Mouse (Mus musculus) kidney, embryonic 14.5 days (tissue): Measurements from ENCODE around the gene Adipor2. TPM values are rescaled to one million over a fixed set of nuclear protein-coding genes. Genes with fewer than 3 reads are reported as not detected.

Experiments
- ATAC-seq: fragments of 200-750 bp; cut with Nextera tagmentation; 2 replicates; pipeline ENCODE4 v1.8.0; 2017; ENCODE audit warnings: moderate number of reproducible peaks, mild to moderate bottlenecking, moderate TSS enrichment, moderate library complexity; ENCODE audit not compliant: low FRiP score, low TSS enrichment
- H3K27ac ChIP-seq: fragments of 300-500 bp; sonication (generic); 2 replicates; pipeline ENCODE4 v1.5.1; 2014; ENCODE audit warnings: low read depth, mild to moderate bottlenecking, low read length, moderate library complexity, mixed read lengths
- H3K27me3 ChIP-seq: fragments of 300-500 bp; sonication (generic); 2 replicates; pipeline ENCODE4 v1.6.1; 2014; ENCODE audit warnings: mild to moderate bottlenecking, low read length; ENCODE audit not compliant: control insufficient read depth, insufficient read depth
- H3K36me3 ChIP-seq: fragments of 300-500 bp; sonication (generic); 2 replicates; pipeline ENCODE4 v1.6.1; 2014; ENCODE audit warnings: low read length, mixed read lengths; ENCODE audit not compliant: control insufficient read depth, insufficient read depth
- H3K4me1 ChIP-seq: fragments of 300-500 bp; sonication (generic); 2 replicates; pipeline ENCODE4 v1.6.1; 2014; ENCODE audit warnings: low read length, mixed read lengths; ENCODE audit not compliant: control insufficient read depth, insufficient read depth
- H3K4me2 ChIP-seq: fragments of 300-500 bp; sonication (generic); replicated peaks from 2 replicates; pipeline ENCODE4 v1.6.1; 2014; ENCODE audit warnings: low read depth, mild to moderate bottlenecking, low read length
- H3K4me3 ChIP-seq: fragments of 300-500 bp; sonication (generic); 2 replicates; pipeline ENCODE4 v1.5.1; 2014; ENCODE audit warnings: mild to moderate bottlenecking, low read length
- H3K9ac ChIP-seq: fragments of 300-500 bp; sonication (generic); 2 replicates; pipeline ENCODE4 v1.6.1; 2014; ENCODE audit warnings: low read depth, mild to moderate bottlenecking, low read length, moderate library complexity
- H3K9me3 ChIP-seq: fragments of 300-500 bp; sonication (generic); 2 replicates; pipeline ENCODE4 v1.6.1; 2016; ENCODE audit warnings: low read length; ENCODE audit not compliant: control insufficient read depth
- WGBS: fragments of 180-500 bp; shearing (Covaris S2); extraction: QIAGEN DNeasy Blood & Tissue Kit; methylation state at CpG from one replicate; pipeline ENCODE4 v1.1.7; 2014; 5-methylcytosine and 5-hydroxymethylcytosine counted together
- polyA plus RNA-seq: library from polyadenylated mRNA; unstranded; fragments of >200 nt; fragmentation: Nextera tagmentation; extraction: Ambion mirVana; gene quantifications from 2 replicates; pipeline ENCODE4 v1.2.1, GENCODE M21; 2014

The Adipor2 gene
- polyA plus RNA-seq, 1 experiment from 2014 or later = 33.4 TPM

DNA sequence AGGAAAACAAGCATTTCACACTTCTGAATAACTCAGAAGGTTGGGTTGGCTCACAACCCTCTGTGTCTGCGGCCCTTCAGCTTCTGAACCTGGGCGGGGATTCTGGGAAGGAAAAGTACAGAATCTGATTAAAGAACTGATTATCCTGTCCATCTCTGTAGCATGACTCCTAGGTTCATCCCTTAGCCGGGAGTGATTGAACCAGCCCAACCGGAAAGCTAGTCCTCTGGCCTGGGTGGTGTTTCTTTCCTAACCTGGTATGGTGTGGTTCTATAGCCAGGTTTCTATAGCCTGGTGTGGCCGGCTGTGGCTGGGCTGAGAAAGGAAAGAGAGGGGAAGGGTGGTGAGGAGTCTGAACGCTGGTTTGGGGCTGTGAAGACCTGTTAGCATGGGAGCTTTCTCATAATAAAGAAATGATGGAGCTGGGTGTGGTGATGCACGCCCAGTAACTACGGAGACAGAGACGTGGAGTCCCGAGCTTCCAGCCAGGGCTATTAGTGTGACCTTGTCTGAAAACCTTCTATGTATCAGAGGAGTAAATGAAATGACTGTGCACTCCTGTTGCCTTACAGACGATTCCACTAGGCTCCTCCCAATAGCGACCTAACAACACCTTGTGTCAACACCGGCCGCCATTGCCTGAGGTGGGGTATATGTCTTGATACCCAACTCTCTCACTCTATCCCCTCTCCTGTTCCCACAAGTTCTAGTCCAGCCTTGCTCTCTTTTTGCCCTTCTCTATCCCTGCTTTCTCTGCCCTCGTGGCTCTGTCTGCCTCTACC is 3.1 kb downstream of the Adipor2 start:
- Histone ChIP-seq H3K36me3 (no peaks in the 10 kb centered on the region), H3K27ac (no peak overlapping the region), H3K4me2 (no peak overlapping the region), H3K9me3 (no peaks in the 10 kb centered on the region), H3K9ac (no peak overlapping the region), H3K4me3 (no peak overlapping the region), H3K27me3 (no peaks in the 10 kb centered on the region), H3K4me1 (peaks cover 7% of the 10 kb centered on the region; the same call in 1 of the 2 replicates)
- WGBS = 80% methylated on average over 15 of the region's 15 CpGs
- ATAC-seq = no peak

- Histone ChIP-seq H3K36me3 (no peaks in the 10 kb centered on the region), H3K4me1 (peaks cover 7% of the 10 kb centered on the region; the same call in 1 of the 2 replicates), H3K4me3 (no peak overlapping the region), H3K4me2 (no peak overlapping the region), H3K27ac (no peak overlapping the region), H3K9me3 (no peaks in the 10 kb centered on the region), H3K9ac (no peak overlapping the region), H3K27me3 (no peaks in the 10 kb centered on the region)
- ATAC-seq = no peak
- 87% methylated on average over 4 of the region's 4 CpGs for WGBS
Measured at GRCm38 (mm10) chr6:119412588-119412987, 4.9 kb downstream of the Adipor2 start.

DNA sequence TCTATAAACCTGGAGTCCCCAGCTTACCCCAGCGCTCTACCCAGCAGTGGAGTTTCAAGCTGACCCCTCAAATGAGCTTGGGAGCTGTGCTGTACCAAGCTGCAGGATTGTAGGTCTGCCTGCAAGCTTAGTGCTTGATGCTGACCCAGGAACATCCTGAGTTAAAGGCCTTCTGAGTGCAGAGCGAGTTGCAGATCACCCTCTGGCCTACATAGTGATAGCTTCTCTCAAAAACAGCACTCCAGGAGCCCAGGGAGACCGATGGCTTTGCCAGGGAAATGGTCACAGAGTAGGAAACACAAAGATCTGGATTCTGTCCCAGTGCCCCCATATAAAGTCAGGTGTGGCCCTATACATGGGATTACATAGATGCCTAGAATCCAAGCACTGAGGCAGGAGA is 6.0 kb downstream of the Adipor2 start:
- 87% methylated on average over 3 of the region's 3 CpGs for WGBS
- H3K9ac ChIP-seq = no peak overlapping the region
- no peaks in the 10 kb centered on the region for H3K9me3 ChIP-seq
- H3K4me3 ChIP-seq = no peak overlapping the region
- no peaks in the 10 kb centered on the region for H3K36me3 ChIP-seq
- H3K27ac ChIP-seq = no peak overlapping the region
- no peak overlapping the region for H3K4me2 ChIP-seq
- 0 out of 2 replicates have a peak, but pooled peaks cover 2% of the 10 kb centered on the region for H3K4me1 ChIP-seq
- no peaks in the 10 kb centered on the region for H3K27me3 ChIP-seq
- no peak for ATAC-seq

DNA sequence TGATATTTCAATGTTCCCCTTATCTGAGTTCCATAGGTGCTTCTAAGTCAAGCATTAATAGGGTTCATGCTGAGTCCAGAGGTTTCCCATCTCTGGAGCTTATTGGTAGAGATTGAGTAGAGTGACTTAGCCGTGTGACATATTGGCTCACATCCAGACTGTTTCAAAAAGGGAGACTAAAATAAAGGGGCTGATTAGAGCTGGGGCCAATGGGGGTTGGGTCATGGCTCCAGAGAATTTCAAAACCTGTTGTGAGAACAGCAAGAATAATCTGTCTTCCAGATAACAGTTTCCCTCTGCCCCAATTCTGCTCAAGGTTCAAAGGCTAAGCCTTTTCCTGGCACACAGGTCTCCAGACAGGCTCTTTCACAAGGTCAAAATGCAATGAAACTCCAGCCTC is 7.7 kb downstream of the Adipor2 start:
- ATAC-seq = no peak
- Histone ChIP-seq H3K27ac (no peak overlapping the region), H3K4me1 (0 out of 2 replicates have a peak, but pooled peaks cover 2% of the 10 kb centered on the region), H3K4me2 (no peak overlapping the region), H3K27me3 (no peaks in the 10 kb centered on the region), H3K36me3 (no peaks in the 10 kb centered on the region), H3K9me3 (no peaks in the 10 kb centered on the region), H3K4me3 (no peak overlapping the region), H3K9ac (no peak overlapping the region)
- 61% methylated on average over 1 of the region's 1 CpGs for WGBS

DNA sequence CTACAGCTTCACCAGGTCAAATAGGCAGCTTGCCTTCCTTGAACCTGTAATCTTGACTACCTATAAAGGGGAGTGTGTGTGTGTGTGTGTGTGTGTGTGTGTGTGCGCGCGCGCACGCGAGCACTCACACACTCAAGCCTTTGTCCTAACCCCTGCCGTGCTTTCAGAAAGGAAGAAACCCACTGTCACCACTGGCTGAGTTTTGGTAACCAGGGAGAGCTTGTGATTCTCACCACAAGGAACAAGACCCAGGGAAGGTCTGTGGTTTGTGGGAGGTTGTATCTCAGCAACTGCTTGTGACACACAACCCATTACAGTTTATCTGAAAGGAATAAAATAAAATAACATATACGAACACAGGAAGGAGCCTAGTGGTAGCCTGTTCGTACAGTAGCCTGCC is 8.9 kb downstream of the Adipor2 start:
- ATAC-seq = no peak
- no peak overlapping the region for H3K4me3 ChIP-seq
- WGBS = 79% methylated on average over 9 of the region's 9 CpGs
- H3K9me3 ChIP-seq = no peaks in the 10 kb centered on the region
- no peak overlapping the region for H3K27ac ChIP-seq
- H3K4me1 ChIP-seq = no peaks in the 10 kb centered on the region
- H3K27me3 ChIP-seq = no peaks in the 10 kb centered on the region
- no peaks in the 10 kb centered on the region for H3K36me3 ChIP-seq
- H3K4me2 ChIP-seq = no peak overlapping the region
- no peak overlapping the region for H3K9ac ChIP-seq

GRCm38 (mm10) chr6:119407818-119408217 is 9.7 kb downstream of the Adipor2 start:
- no peak for ATAC-seq
- WGBS = 37% methylated on average over 6 of the region's 6 CpGs
- Histone ChIP-seq H3K4me3 (no peak overlapping the region), H3K36me3 (no peaks in the 10 kb centered on the region), H3K4me1 (no peaks in the 10 kb centered on the region), H3K27me3 (no peaks in the 10 kb centered on the region), H3K9me3 (no peaks in the 10 kb centered on the region), H3K9ac (no peak overlapping the region), H3K27ac (no peak overlapping the region), H3K4me2 (no peak overlapping the region)

GRCm38 (mm10) chr6:119406528-119406927 is 11.0 kb downstream of the Adipor2 start:
- Histone ChIP-seq H3K9me3 (no peaks in the 10 kb centered on the region), H3K4me3 (no peak overlapping the region), H3K9ac (no peak overlapping the region), H3K36me3 (no peaks in the 10 kb centered on the region), H3K27me3 (no peaks in the 10 kb centered on the region), H3K27ac (no peak overlapping the region), H3K4me1 (no peaks in the 10 kb centered on the region), H3K4me2 (no peak overlapping the region)
- WGBS = 42% methylated on average over 8 of the region's 8 CpGs
- no peak for ATAC-seq

- Histone ChIP-seq H3K4me2 (no peak overlapping the region), H3K27me3 (no peaks in the 10 kb centered on the region), H3K4me1 (no peaks in the 10 kb centered on the region), H3K36me3 (no peaks in the 10 kb centered on the region), H3K9me3 (no peaks in the 10 kb centered on the region), H3K27ac (no peak overlapping the region), H3K4me3 (no peak overlapping the region), H3K9ac (no peak overlapping the region)
- WGBS = 30% methylated on average over 7 of the region's 7 CpGs
- ATAC-seq = no peak; the same call in 1 of the 2 replicates
Measured at GRCm38 (mm10) chr6:119405310-119405709, 12.2 kb downstream of the Adipor2 start.

DNA sequence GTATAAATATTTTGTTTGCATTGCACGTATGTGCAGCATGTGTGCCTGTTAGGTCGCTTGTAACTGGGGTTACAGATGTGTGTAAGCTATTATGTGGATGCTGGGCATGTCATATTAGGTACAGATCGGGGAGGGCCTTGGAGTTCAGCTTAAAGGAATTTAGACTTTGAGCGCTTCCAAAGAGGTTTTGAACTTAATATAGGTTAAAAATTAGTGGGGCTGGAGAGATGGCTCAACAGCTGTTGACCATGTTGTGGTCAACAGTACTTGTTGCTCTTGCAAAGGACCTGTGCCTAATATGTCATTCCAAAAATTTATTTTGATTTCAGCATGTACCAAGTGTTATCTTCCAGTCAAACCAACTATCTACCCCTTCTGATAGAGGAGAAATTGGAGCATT is 12.7 kb downstream of the Adipor2 start:
- Histone ChIP-seq H3K36me3 (no peaks in the 10 kb centered on the region), H3K9me3 (no peaks in the 10 kb centered on the region), H3K27ac (no peak overlapping the region), H3K27me3 (no peaks in the 10 kb centered on the region), H3K4me1 (no peaks in the 10 kb centered on the region), H3K9ac (no peak overlapping the region), H3K4me3 (no peak overlapping the region), H3K4me2 (no peak overlapping the region)
- no peak for ATAC-seq
- 93% methylated on average over 4 of the region's 4 CpGs for WGBS
